Mouse (Mus musculus) ovary, postnatal 14 days (tissue): ENCODE measurements at regions not wholly inside any gene's neighbourhood (a gene's known extent, or its start where the extent isn't known, plus 50 kb on each side); places are given as distances from the start of the nearest gene placed in this dataset.
A peak's percentile ranks its signal among the peaks of the same experiment; 100 is the strongest.

ENCODE experiments used
- DNase-seq: peaks from one replicate; pipeline ENCODE4 v3.0.0; 2022; ENCODE audit warnings: low spot score

DNA sequence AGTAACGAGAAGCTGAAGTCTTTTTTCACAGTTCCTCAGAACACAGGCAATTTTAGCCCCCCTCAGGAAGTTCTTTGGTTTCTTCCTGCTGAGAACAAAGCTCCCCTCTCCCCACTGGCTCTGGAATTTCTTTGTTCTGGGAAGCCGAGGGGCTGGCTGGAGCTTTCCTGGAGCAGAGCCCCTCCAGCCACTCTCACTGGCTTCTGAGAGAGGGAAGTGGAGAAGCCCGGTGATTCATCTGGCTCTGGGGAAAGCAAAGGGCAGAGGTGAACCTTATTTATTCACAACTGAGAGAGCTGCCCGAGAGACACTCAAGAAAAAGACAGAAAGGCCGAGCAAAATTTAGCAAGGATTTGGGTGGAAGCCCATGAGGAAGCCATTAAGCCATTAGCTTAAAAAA is 63.9 kb downstream of the Ddx3x start:
- DNase-seq: no peak

- no peak for DNase-seq
Observed at GRCm38 (mm10) chrX:13345126-13345525, 64.4 kb downstream of the Ddx3x start.

GRCm38 (mm10) chrX:13346011-13346631 is 65.4 kb downstream of the Ddx3x start:
- DNase-seq: no peak

DNA sequence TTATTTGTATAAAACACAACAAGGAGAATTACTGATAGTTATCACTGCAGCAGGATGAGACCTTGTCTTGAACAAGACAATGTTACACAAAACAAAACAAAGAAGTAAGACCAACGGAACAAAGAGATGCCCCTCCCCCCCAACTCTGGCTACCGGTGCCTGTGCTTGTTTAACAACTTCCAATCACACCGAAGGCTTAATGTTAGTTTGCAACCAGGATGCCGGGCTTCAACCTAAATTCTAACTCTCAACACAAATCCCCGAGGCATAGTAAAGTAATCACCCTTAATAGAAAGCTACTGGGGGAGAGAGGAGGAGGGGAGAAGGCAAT is 65.9 kb downstream of the Ddx3x start:
- DNase-seq: no peak

DNA sequence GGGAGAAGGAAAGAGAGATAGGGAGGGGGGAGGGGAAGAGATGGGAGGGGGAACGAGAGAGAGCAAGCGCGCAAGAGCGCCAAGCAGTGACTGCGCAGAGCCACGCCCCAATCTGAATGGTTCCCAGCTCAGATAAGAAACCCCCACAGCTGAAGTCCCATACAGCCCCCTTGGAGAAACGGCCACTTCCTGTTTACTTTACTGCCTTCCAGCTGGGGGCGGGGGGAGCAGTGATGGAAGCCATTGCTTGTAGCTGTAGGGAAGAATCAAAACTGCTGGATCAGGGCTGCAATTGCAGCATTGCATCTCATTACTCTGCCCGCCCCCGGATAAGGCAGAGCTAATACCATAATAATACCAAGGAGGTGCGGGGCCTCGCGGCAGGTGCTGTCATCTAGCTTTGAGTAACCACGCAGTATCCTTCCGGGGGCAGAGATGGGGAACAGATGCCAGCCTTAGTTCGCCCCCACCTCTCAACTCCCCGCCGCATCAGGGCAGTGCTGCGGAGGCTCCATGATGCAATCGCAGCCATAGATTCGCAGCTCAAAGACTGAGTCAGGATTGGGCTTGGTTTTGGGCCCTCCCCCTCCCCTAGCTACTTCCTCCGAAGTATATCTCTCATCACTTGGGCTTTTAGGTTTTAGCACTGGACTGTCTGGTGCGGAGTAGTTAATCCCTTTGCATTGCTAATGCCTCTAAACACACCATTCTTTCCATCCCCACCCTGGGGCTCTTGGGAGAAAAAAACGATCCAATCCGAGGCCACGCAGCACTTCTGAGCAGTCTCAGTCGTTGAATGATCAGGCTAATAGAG is 66.5 kb downstream of the Ddx3x start:
- DNase-seq: peak; percentile 55

- DNase-seq: no peak
Observed at GRCm38 (mm10) chrX:13348415-13348814, 67.6 kb downstream of the Ddx3x start.

GRCm38 (mm10) chrX:13350461-13350860 is 69.7 kb downstream of the Ddx3x start:
- DNase-seq: no peak

GRCm38 (mm10) chrX:13357149-13357783 is 76.5 kb downstream of the Ddx3x start:
- no peak for DNase-seq

DNA sequence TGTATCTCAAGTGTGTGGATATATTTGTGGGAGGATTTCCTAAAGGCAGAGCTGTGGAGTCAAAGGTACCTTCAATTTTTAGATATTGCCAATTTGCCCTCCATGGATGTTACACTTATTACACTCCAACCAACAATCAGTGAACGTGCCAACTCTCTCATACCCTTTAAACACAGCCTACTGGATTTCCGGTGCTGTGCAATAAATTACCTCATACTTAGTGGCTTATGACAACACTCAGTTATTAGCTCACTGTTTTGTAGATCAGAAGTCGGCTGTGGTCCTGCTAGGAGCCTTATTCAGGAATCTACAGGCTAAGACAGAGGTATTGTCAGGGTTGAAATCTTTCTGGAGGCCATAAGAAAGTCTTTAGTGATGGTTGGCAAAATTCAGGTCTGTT is 77.2 kb downstream of the Ddx3x start:
- DNase-seq: no peak

- no peak for DNase-seq
Observed at GRCm38 (mm10) chrX:13360436-13360835, 79.7 kb downstream of the Ddx3x start.

DNA sequence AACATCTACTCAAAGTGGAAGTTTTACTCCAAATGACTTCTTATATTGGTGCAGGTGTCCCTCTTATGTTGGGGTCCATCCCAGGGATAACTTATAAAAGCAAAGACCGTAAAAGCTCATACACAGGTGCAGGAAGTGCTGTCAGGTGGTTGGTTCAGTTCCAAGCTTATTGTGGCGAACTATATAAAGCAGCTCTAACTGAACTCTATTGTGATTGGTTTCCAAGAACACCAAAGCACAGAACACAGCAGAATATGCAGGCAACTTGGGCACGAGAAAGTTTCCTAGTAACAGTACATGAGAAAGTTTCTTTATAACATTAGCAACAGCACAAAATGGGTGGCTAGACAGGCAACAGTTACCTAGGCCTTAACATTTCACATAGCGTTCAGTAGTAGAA is 89.5 kb downstream of the Ddx3x start:
- DNase-seq: no peak

DNA sequence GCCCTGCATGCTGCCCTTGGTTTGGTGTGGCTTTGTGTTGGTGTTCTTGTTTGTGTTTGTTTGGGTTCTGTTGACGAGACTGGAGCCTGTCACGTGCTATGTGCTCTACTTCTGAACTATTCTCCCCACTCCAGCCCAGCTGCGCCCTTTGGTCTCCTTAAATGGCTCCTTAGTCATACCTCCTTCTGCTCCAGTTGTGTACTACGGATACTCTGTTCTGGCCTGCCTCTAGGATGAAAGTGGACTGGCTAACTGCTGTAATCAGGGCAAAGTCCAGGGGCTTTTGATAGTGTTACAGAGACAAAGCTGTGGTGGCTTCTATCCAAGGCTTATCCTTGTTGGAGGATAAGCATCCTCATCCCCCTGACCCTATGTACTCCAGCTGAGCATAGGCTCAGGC is 92.0 kb downstream of the Ddx3x start:
- DNase-seq: no peak

- DNase-seq: no peak
Observed at GRCm38 (mm10) chrX:13386354-13386753, 79.6 kb upstream of the Nyx start.

DNA sequence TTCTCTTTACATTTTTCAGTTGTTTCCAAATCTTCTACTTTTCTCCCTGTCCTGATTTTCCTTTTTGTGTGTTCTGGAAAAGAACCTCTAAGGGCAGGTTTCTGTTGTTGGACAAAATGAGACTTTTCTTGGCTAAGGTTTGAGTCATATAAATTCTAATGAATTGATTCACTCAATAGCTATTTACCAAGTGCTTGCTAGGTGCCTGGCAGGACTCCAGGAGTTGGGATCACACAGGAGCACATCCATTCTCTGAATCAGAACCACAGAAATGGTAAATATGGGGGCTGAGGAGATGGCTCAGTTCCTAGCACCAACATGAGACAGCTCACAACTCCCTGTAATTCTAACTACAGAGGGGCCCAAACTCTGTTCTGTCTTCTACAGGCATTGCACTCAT is 67.4 kb upstream of the Nyx start:
- no peak for DNase-seq

- DNase-seq: no peak
Observed at GRCm38 (mm10) chrX:13412726-13413125, 53.2 kb upstream of the Nyx start.

GRCm38 (mm10) chrX:13413135-13413534 is 52.8 kb upstream of the Nyx start:
- DNase-seq: no peak
